Mouse (Mus musculus) midbrain, embryonic 16.5 days (tissue): ENCODE results near the gene 4921509C19Rik. TPM values are rescaled to one million over a fixed set of nuclear protein-coding genes. Genes with fewer than 3 reads are reported as not detected.
A peak's percentile ranks its signal among the peaks of the same experiment; 100 is the strongest.
"Not testable (repeated sequence)": the region's sequence is repeated elsewhere in the genome, so short reads cannot be mapped to it uniquely, and the experiment has no call there.

Source experiments
- ATAC-seq: fragments of 200-750 bp; cut with Nextera tagmentation; 2 replicates; pipeline ENCODE4 v1.8.0; 2017; ENCODE audit warnings: moderate TSS enrichment
- H3K27ac ChIP-seq: fragments of 300-500 bp; sonication (generic); 2 replicates; pipeline ENCODE4 v1.5.1; 2014; ENCODE audit warnings: mild to moderate bottlenecking, low read length, mixed read lengths
- H3K27me3 ChIP-seq: fragments of 300-500 bp; sonication (generic); 2 replicates; pipeline ENCODE4 v1.6.1; 2014; ENCODE audit warnings: low read depth, low read length, mixed read lengths; ENCODE audit not compliant: control insufficient read depth, insufficient read depth
- H3K36me3 ChIP-seq: fragments of 300-500 bp; sonication (generic); 2 replicates; pipeline ENCODE4 v1.6.1; 2014; ENCODE audit warnings: mild to moderate bottlenecking, low read length, moderate library complexity, mixed read lengths; ENCODE audit not compliant: control insufficient read depth, insufficient read depth
- H3K4me1 ChIP-seq: fragments of 300-500 bp; sonication (generic); 2 replicates; pipeline ENCODE4 v1.6.1; 2014; ENCODE audit warnings: mild to moderate bottlenecking, low read length, mixed read lengths; ENCODE audit not compliant: control insufficient read depth, insufficient read depth
- H3K4me2 ChIP-seq: fragments of 300-500 bp; sonication (generic); 2 replicates; pipeline ENCODE4 v1.6.1; 2014; ENCODE audit warnings: mild to moderate bottlenecking, low read length, mixed read lengths
- H3K4me3 ChIP-seq: fragments of 300-500 bp; sonication (generic); 2 replicates; pipeline ENCODE4 v1.5.1; 2014; ENCODE audit warnings: low read depth, mild to moderate bottlenecking, low read length, moderate library complexity, mixed read lengths
- H3K9ac ChIP-seq: fragments of 300-500 bp; sonication (generic); 2 replicates; pipeline ENCODE4 v1.6.1; 2014; ENCODE audit warnings: low read depth, low read length, mixed read lengths
- H3K9me3 ChIP-seq: fragments of 300-500 bp; sonication (generic); replicated peaks from 2 replicates; pipeline ENCODE4 v1.6.1; 2014; ENCODE audit warnings: mild to moderate bottlenecking, low read length, mixed read lengths; ENCODE audit not compliant: control insufficient read depth, poor library complexity, severe bottlenecking
- WGBS: fragments of 180-500 bp; shearing (Covaris S2); extraction: QIAGEN DNeasy Blood & Tissue Kit; methylation state at CpG from one replicate; pipeline ENCODE4 v1.1.7; 2014; 5-methylcytosine and 5-hydroxymethylcytosine counted together
- polyA plus RNA-seq: library from polyadenylated mRNA; unstranded; fragments of >200 nt; fragmentation: Nextera tagmentation; extraction: Ambion mirVana; gene quantifications from 2 replicates; pipeline ENCODE4 v1.2.1, GENCODE M21; 2015

Gene 4921509C19Rik
- polyA plus RNA-seq, 1 experiment from 2014 or later = not detected

DNA sequence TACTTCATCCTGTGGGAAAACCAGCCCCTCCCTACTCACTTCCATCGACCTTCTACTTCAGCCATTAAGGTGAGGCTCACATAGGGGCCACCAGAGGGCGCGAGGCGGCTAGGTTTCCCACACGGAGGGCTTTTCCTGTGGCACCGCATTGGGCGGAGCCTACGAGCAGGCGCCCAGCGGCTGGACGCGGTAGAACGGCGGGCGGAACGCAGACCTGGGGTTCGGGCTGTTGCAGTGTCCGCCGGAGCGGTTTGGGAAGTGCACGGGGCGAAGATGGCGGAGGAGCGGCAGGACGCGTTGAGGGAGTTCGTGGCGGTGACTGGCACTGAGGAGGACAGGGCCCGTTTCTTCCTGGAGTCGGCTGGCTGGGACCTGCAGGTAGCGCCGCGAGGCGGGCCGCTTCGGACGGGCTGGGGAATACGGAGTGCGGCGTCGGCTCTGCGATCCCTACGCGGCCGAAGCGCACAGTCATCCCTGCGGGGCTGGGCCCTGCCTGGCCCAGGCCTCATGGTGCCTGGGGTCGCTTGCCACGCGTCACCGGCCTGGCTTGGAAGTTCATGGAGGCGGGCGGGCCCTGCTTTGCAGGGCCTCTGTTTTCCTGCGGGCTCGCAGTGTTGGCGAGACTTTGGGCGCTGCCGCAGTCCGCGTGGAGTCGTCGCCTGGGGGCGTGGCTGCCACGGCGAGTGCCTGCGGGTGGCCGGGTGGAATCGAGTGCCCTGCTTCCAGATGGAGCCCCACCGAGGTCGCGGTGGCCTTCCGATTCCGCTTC lies 18.3 kb upstream of the 4921509C19Rik start, which contains the start of gene Nsfl1c:
Nsfl1c (plus strand) TSS at position 148 of the 769 bp plus-strand sequence.
- H3K27me3 ChIP-seq = no peaks in the 10 kb centered on the region
- ATAC-seq = peak; percentile 100
- no peaks in the 10 kb centered on the region for H3K9me3 ChIP-seq
- H3K27ac ChIP-seq = peak within 1 kb of the TSS; percentile 74
- 0% methylated on average over 73 of the region's 73 CpGs for WGBS
- H3K4me1 ChIP-seq = peaks cover 21% of the 10 kb centered on the region
- H3K4me2 ChIP-seq = peak within 1 kb of the TSS; percentile 87
- peak within 1 kb of the TSS; percentile 93 for H3K9ac ChIP-seq
- peak within 1 kb of the TSS; percentile 94 for H3K4me3 ChIP-seq
- peaks cover 3% of the 10 kb centered on the region; the same call in 1 of the 2 replicates for H3K36me3 ChIP-seq

DNA sequence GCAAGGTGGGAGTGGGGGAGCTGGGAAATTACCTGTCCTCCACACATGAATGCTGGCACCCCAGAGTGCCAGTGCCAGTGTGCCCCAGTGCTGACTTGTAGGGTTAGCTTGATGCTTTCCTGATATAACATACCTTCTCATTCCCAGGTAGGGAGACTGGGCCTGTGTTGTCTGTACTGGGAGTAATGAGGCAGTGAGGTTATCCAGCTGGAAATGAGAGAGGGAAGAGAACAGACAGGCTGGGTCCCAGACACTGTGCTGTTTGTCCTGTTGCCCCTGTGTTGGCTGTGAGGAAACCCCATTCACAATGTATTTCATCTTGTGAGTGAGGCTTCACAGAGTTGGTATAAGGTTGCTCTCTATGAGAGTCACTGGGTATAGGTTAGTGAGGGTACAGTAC lies 10.5 kb upstream of the 4921509C19Rik start:
- no peak for ATAC-seq
- no peak overlapping the region for H3K27ac ChIP-seq

DNA sequence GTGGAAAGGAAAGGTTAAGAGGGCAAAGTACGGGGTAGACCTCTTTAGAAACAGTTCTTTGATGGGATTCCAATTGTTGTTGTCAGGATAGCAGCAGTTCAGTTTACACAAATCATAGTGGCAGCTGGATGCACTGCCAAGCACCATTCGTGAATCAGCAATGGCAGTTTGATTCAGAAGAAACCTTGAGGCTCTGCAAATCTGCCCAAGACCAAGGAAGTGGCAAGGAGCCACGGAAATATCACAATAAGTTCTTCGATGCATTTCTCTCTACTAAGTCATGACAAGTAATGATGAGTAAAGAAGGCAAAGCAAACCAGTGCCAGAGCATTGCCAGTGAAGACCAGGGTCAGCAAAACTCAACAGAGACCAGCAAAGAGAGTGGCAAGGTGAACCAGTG lies 41.0 kb downstream of the 4921509C19Rik start:
- H3K27me3 ChIP-seq, H3K9ac ChIP-seq, H3K4me2 ChIP-seq, H3K27ac ChIP-seq, ATAC-seq, H3K36me3 ChIP-seq, H3K4me3 ChIP-seq, H3K9me3 ChIP-seq, H3K4me1 ChIP-seq: not testable (repeated sequence)
- 79% methylated on average over 4 of the region's 4 CpGs for WGBS

More for the DNA sequence above, 10.5 kb upstream of the 4921509C19Rik start:
- no peaks in the 10 kb centered on the region for H3K4me1 ChIP-seq
- no peak overlapping the region for H3K4me3 ChIP-seq
- H3K36me3 ChIP-seq = no peaks in the 10 kb centered on the region
- H3K27me3 ChIP-seq = no peaks in the 10 kb centered on the region
- H3K9ac ChIP-seq = no peak overlapping the region
- H3K9me3 ChIP-seq = no peaks in the 10 kb centered on the region
- H3K4me2 ChIP-seq = no peak overlapping the region

DNA sequence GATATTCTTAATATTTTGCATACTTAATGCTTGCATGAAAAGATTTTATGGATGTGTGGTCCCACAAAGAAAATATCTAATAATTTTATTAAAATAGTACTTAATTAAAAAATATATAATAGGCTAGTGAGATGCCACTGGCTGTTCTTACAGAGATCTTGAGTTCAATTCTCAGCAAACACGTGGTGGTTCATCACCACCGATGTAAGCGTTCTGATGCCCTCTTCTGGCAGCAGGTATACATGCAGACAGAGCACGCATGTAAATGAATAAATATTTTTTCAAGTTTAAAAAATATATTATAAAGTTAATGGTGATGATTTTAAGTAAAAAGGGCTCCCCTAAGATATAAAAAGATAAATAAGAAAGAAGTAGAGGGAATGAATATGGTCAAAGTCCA lies 41.8 kb downstream of the 4921509C19Rik start:
- not testable (repeated sequence) for H3K9ac ChIP-seq, H3K27ac ChIP-seq, H3K4me3 ChIP-seq, H3K4me2 ChIP-seq, ATAC-seq, H3K4me1 ChIP-seq, H3K27me3 ChIP-seq, H3K36me3 ChIP-seq, H3K9me3 ChIP-seq
- WGBS = 50% methylated on average over 4 of the region's 4 CpGs

Other genes starting within 250 kb of the 4921509C19Rik start
- 291 and 304 TPM in 2 replicates for gene Nsfl1c, start 18.0 kb upstream of the 4921509C19Rik start, polyA plus RNA-seq
- 568 and 608 TPM in 2 replicates for gene Fkbp1a, start 66.3 kb upstream of the 4921509C19Rik start, polyA plus RNA-seq
- 0.98 and 1.1 TPM in 2 replicates for gene Sdcbp2, start 96.5 kb upstream of the 4921509C19Rik start, polyA plus RNA-seq
- 19.0 and 21.6 TPM in 2 replicates for gene Snph, start 156.4 kb upstream of the 4921509C19Rik start, polyA plus RNA-seq
- gene Rad21l, start 192.4 kb upstream of the 4921509C19Rik start, polyA plus RNA-seq = 0.34 and 0.36 TPM in 2 replicates
- 28.8 and 30.8 TPM in 2 replicates for gene Tmem74b, start 225.9 kb upstream of the 4921509C19Rik start, polyA plus RNA-seq